Comparison of ENCODE assay signal across 9 mouse cellular contexts in genomic region chr2:94407441-94407840, GRCm38 (mm10). TPM values are rescaled to one million over a fixed set of nuclear protein-coding genes. Genes with fewer than 3 reads are reported as not detected.
DNase-seq lines count a peak whose midpoint lies in the region; ATAC-seq and TF ChIP-seq lines count a peak whose summit lies in the region.
"Had no signal": no experiment of that assay in that cellular context is flagged by ENCODE, and none has a peak within 500 bp of the region (broad histone marks: within the 10 kb centered on the region; RNA-seq: fewer than 3 reads in every experiment).

No protein-coding gene starts in this region.

- no peak overlapping the region; the same call in 1 of the 2 replicates for H3K9ac ChIP-seq in liver, adult 2 months (ENCODE audit: low read depth, low read length)
- peak overlapping the region; percentile 91 for H3K9ac ChIP-seq in embryonic facial prominence, embryonic 13.5 days
- H3K9ac ChIP-seq in intestine, embryonic 15.5 days = peak overlapping the region; percentile 94
- peak overlapping the region; percentile 86; the same call in 1 of the 2 replicates for H3K9ac ChIP-seq in neural tube, embryonic 12.5 days

- no peak for DNase-seq in liver, adult 2 months (ENCODE audit: extremely low read depth, low read depth, low spot score)
- no peak for DNase-seq in liver
- DNase-seq in thymus, postnatal 36 days = no peak
- no peak for DNase-seq in left cerebral cortex, postnatal 25 days (ENCODE audit: low spot score in 2 of 2)
- DNase-seq: adrenal gland, adult 8-10 months had no signal

- peak overlapping the region; percentile 82 for H3K4me2 ChIP-seq in embryonic facial prominence, embryonic 13.5 days
- peak overlapping the region; percentile 77 for H3K4me2 ChIP-seq in intestine, embryonic 15.5 days (replicated peaks)
- peak overlapping the region; percentile 82 for H3K4me2 ChIP-seq in neural tube, embryonic 12.5 days (replicated peaks)

- H3K36me3 ChIP-seq in liver, adult 2 months (ENCODE audit: control insufficient read depth, insufficient read depth, low read length) = peaks cover 16% of the 10 kb centered on the region
- H3K36me3 ChIP-seq in embryonic facial prominence, embryonic 13.5 days = peaks cover 16% of the 10 kb centered on the region
- H3K36me3 ChIP-seq in intestine, embryonic 15.5 days = peaks cover 3% of the 10 kb centered on the region; the same call in 1 of the 2 replicates
- peaks cover 17% of the 10 kb centered on the region for H3K36me3 ChIP-seq in neural tube, embryonic 12.5 days

- TF ChIP-seq CTCF in liver, adult 2 months (IDR thresholded peaks at IDR 0.05; ENCODE audit: low read depth, low read length) = no peak

- no peaks in the 10 kb centered on the region for H3K9me3 ChIP-seq in embryonic facial prominence, embryonic 13.5 days
- H3K9me3 ChIP-seq in intestine, embryonic 15.5 days = no peaks in the 10 kb centered on the region
- H3K9me3 ChIP-seq in neural tube, embryonic 12.5 days = no peaks in the 10 kb centered on the region

- no peaks in the 10 kb centered on the region for H3K27me3 ChIP-seq in liver, adult 2 months (ENCODE audit: control insufficient read depth, insufficient read depth, low read length)
- H3K27me3 ChIP-seq in embryonic facial prominence, embryonic 13.5 days = no peaks in the 10 kb centered on the region
- no peaks in the 10 kb centered on the region for H3K27me3 ChIP-seq in intestine, embryonic 15.5 days (replicated peaks)
- no peaks in the 10 kb centered on the region for H3K27me3 ChIP-seq in neural tube, embryonic 12.5 days (replicated peaks)

- WGBS in liver, adult 2 months = 21% methylated on average over 3 of the region's 3 CpGs
- 24% methylated on average over 3 of the region's 3 CpGs for WGBS in embryonic facial prominence, embryonic 13.5 days
- 16% methylated on average over 3 of the region's 3 CpGs for whole genome bisulfite sequencing in intestine, embryonic 15.5 days
- 39% methylated on average over 3 of the region's 3 CpGs for WGBS in neural tube, embryonic 12.5 days

- peak overlapping the region; percentile 86 for H3K4me3 ChIP-seq in liver, adult 2 months (ENCODE audit: insufficient read depth, low read depth, low read length)
- H3K4me3 ChIP-seq in embryonic facial prominence, embryonic 13.5 days = peak overlapping the region; percentile 90
- peak overlapping the region; percentile 99 for H3K4me3 ChIP-seq in intestine, embryonic 15.5 days (replicated peaks)
- peak overlapping the region; percentile 93 for H3K4me3 ChIP-seq in neural tube, embryonic 12.5 days

- TF ChIP-seq POLR2A in liver, adult 2 months (IDR thresholded peaks at IDR 0.05; ENCODE audit: extremely low read depth, insufficient read depth, low read length) = no peak

- intact Hi-C loops in left cerebral cortex, postnatal 25 days (cut with DNase I) = no loop called here

- H3K27ac ChIP-seq in liver, adult 2 months (replicated peaks; ENCODE audit: insufficient read depth, low read depth, low read length) = no peak overlapping the region
- H3K27ac ChIP-seq in embryonic facial prominence, embryonic 13.5 days = no peak overlapping the region
- 0 out of 2 replicates have a peak overlapping the region, but pooled peaks have one; percentile 94 for H3K27ac ChIP-seq in intestine, embryonic 15.5 days
- no peak overlapping the region for H3K27ac ChIP-seq in neural tube, embryonic 12.5 days

- peaks cover 15% of the 10 kb centered on the region for H3K4me1 ChIP-seq in liver, adult 2 months (ENCODE audit: control insufficient read depth, insufficient read depth, low read length)
- H3K4me1 ChIP-seq in embryonic facial prominence, embryonic 13.5 days = peaks cover 31% of the 10 kb centered on the region
- H3K4me1 ChIP-seq in intestine, embryonic 15.5 days (replicated peaks) = peaks cover 10% of the 10 kb centered on the region; the same call in 1 of the 2 replicates
- H3K4me1 ChIP-seq in neural tube, embryonic 12.5 days = peaks cover 23% of the 10 kb centered on the region

- peaks cover 4% of the 10 kb centered on the region; the same call in 1 of the 2 replicates for H3K79me2 ChIP-seq in liver, adult 2 months (ENCODE audit: control insufficient read depth, insufficient read depth, low read length)

- ATAC-seq in embryonic facial prominence, embryonic 13.5 days (ENCODE audit: insufficient number of reproducible peaks, insufficient read depth, low FRiP score, low TSS enrichment, low read depth) = no peak
- ATAC-seq in intestine, embryonic 15.5 days = no peak
- no peak for ATAC-seq in neural tube, embryonic 12.5 days (ENCODE audit: low FRiP score, low read depth)
- no peak for ATAC-seq in megakaryocyte progenitor cell, adult 5-6 weeks (replicated peaks; ENCODE audit: poor library complexity)

RNA-seq across cellular contexts. Expression of gene Ttc17, which starts 1.0 kb away (rescaled TPM):
- total RNA-seq in liver, adult 2 months (2014; rRNA removed) = 16.9 and 17.0 TPM in 2 replicates
- 10.5 and 12.1 TPM in 2 replicates for polyA plus RNA-seq in liver, adult 2 months (2012; rRNA removed)
- 17.9 and 18.6 TPM in 2 replicates for polyA plus RNA-seq in embryonic facial prominence, embryonic 13.5 days (2015; fragmentation: Nextera tagmentation; extraction: Ambion mirVana)
- 13.3 and 15.8 TPM in 2 replicates for polyA plus RNA-seq in intestine, embryonic 15.5 days (2015; fragmentation: Nextera tagmentation; extraction: Ambion mirVana)
- polyA plus RNA-seq in neural tube, embryonic 12.5 days (2016; fragmentation: Nextera tagmentation; extraction: Ambion mirVana) = 15.1 and 15.8 TPM in 2 replicates
- 19.7 and 29.7 TPM in 2 replicates for total RNA-seq in megakaryocyte progenitor cell, adult 5-6 weeks (2015)
- total RNA-seq in megakaryocyte progenitor cell, adult 5-6 weeks (2017) = 25.5 and 27.3 TPM in 2 replicates
- 10 to 100 TPM; 30.6 to 34.1 TPM for total RNA-seq in left cerebral cortex, postnatal 25 days (2021)

RNA-seq across cellular contexts. Expression of gene Api5, which starts 30.5 kb away (rescaled TPM):
- total RNA-seq in liver, adult 2 months (2014; rRNA removed) = 36.6 and 39.0 TPM in 2 replicates
- 12.5 and 12.6 TPM in 2 replicates for polyA plus RNA-seq in liver, adult 2 months (2012; rRNA removed)
- 160 and 167 TPM in 2 replicates for polyA plus RNA-seq in embryonic facial prominence, embryonic 13.5 days (2015; fragmentation: Nextera tagmentation; extraction: Ambion mirVana)
- polyA plus RNA-seq in intestine, embryonic 15.5 days (2015; fragmentation: Nextera tagmentation; extraction: Ambion mirVana) = 121 and 138 TPM in 2 replicates
- polyA plus RNA-seq in neural tube, embryonic 12.5 days (2016; fragmentation: Nextera tagmentation; extraction: Ambion mirVana) = 164 and 170 TPM in 2 replicates
- total RNA-seq in megakaryocyte progenitor cell, adult 5-6 weeks (2015) = 167 and 178 TPM in 2 replicates
- total RNA-seq in megakaryocyte progenitor cell, adult 5-6 weeks (2017) = 158 and 171 TPM in 2 replicates
- total RNA-seq in left cerebral cortex, postnatal 25 days (2021) = 10 to 100 TPM; 58.9 to 60.6 TPM
